Mouse (Mus musculus): Measurements from ENCODE around the gene Cmah. TPM values are rescaled to one million over a fixed set of nuclear protein-coding genes. Genes with fewer than 3 reads are reported as not detected.
A peak's percentile ranks its signal among the peaks of the same experiment; 100 is the strongest.

Gene Cmah
- polyA plus RNA-seq, 1 experiment: 8.3 TPM

DNA sequence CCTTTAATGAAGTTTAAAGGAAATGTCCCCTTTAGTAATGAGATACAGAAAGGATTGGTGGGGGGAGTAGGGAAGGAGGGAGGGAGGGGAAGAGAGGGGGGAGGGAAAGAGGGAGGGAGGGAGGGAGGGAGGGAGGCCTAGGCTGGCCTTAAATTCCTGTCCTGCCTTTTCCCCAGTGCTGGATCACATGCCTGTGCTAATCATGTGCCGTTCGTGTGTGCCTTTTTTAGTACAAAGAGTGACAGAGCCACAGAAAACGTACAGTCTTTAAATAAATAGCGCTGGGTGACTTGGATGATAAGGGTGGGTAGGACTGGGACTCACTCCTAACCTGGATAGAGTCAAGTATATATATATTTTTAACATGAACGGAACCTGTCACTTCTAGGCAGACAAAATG is 150.4 kb downstream of the Cmah start:
- H3K27me3 ChIP-seq (replicated peaks; ENCODE audit: control insufficient read depth, insufficient read depth, low read length): no peaks in the 10 kb centered on the region
- TF ChIP-seq POLR2A (IDR thresholded peaks at IDR 0.05; ENCODE audit: low read depth, low read length) (no peak), CTCF (conservative IDR thresholded peaks at IDR 0.05; ENCODE audit: insufficient read depth, insufficient read length, low read depth, low read length) (no peak)
- H3K36me3 ChIP-seq (ENCODE audit: control insufficient read depth, insufficient read depth, low read length): no peaks in the 10 kb centered on the region
- H3K4me1 ChIP-seq (ENCODE audit: control insufficient read depth, insufficient read depth, low read length): no peaks in the 10 kb centered on the region
- no peak for DNase-seq
- no peak overlapping the region for H3K4me3 ChIP-seq (ENCODE audit: insufficient read depth, low read depth, low read length)
- 40% methylated on average over 5 of the region's 5 CpGs for WGBS
- H3K27ac ChIP-seq (ENCODE audit: insufficient read depth, low read depth, low read length): no peak overlapping the region

DNA sequence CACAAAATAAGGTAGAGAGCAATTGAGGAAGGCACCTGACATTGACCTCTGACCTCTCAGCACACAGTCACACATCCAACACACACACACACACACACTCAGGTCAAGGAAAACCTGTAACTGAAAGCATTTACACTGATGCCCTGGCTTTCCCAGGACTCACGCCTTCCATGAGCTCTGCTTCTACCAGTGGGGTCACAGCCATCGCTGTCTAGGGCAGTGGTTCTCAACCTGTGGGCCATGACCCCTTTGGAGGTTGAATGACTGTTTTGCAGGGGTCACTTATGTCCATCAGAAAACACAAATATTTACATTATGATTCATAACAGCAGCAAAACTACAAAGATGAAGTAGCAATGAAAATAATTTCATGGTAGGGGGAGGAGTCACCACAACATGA is 152.3 kb downstream of the Cmah start:
- 95% methylated on average over 2 of the region's 2 CpGs for WGBS
- Histone ChIP-seq H3K27ac (ENCODE audit: insufficient read depth, low read depth, low read length) (no peak overlapping the region), H3K27me3 (replicated peaks; ENCODE audit: control insufficient read depth, insufficient read depth, low read length) (no peaks in the 10 kb centered on the region), H3K36me3 (ENCODE audit: control insufficient read depth, insufficient read depth, low read length) (no peaks in the 10 kb centered on the region), H3K4me1 (ENCODE audit: control insufficient read depth, insufficient read depth, low read length) (no peaks in the 10 kb centered on the region), H3K4me3 (ENCODE audit: insufficient read depth, low read depth, low read length) (no peak overlapping the region)
- DNase-seq: no peak
- TF ChIP-seq CTCF (conservative IDR thresholded peaks at IDR 0.05; ENCODE audit: insufficient read depth, insufficient read length, low read depth, low read length): no peak
- no peak for TF ChIP-seq POLR2A (IDR thresholded peaks at IDR 0.05; ENCODE audit: low read depth, low read length)

DNA sequence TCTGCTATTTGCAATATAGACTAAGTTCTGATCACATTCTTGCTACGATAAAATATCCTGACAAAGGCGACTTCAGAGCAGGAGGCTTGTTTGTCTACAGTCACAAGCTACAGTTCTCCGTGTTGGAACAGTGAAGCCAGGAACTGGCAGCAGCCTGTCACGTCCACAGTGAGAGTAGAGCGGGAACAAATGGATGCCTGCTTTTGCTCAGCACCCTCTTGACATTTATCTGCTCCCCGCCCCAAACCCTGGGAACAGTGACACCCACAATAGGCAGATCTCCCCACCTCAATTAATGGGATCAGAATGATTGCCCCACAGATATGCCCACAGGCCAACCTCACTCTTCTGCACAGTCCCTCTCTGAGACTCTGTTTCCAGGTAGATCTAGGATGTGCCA is 153.6 kb downstream of the Cmah start:
- no peak for TF ChIP-seq POLR2A (IDR thresholded peaks at IDR 0.05; ENCODE audit: low read depth, low read length)
- no peak for TF ChIP-seq CTCF (conservative IDR thresholded peaks at IDR 0.05; ENCODE audit: insufficient read depth, insufficient read length, low read depth, low read length)
- Histone ChIP-seq H3K27ac (ENCODE audit: insufficient read depth, low read depth, low read length) (no peak overlapping the region), H3K4me1 (ENCODE audit: control insufficient read depth, insufficient read depth, low read length) (no peaks in the 10 kb centered on the region), H3K36me3 (ENCODE audit: control insufficient read depth, insufficient read depth, low read length) (no peaks in the 10 kb centered on the region), H3K27me3 (replicated peaks; ENCODE audit: control insufficient read depth, insufficient read depth, low read length) (no peaks in the 10 kb centered on the region), H3K4me3 (ENCODE audit: insufficient read depth, low read depth, low read length) (no peak overlapping the region)
- no peak for DNase-seq
- whole genome bisulfite sequencing: 81% methylated on average over 6 of the region's 6 CpGs

DNA sequence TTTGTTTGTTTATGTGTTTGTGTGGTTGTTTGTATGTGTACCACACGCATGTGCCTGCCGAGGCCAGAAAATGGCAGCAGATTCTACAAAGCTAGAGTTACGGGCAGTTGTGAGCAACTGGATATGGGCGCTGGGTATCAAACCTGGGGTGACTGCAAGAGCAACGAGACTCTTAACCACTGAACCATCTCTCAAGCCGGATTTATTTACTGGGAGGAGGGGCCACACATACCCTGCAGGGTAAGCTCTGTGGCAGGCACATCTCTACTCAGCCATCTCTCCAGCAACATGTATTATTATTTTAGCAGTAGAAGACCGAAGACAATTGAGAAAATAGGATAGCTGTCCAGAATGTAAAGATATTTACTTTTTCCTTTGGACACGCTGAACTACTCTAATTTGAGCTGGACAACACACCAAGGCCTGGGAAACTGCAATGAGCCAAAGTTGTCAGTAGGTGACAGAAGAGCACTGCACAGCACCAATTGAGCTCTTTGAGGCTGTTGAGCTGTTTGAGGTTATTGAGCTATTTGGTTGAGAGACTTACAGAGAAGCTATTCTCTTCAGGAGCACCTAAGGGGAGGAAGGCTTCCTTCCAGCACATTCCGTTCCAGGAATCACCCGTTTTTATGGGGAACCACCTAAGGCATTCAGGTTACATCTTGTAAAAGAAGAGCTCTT is 154.6 kb downstream of the Cmah start:
- H3K27me3 ChIP-seq (replicated peaks; ENCODE audit: control insufficient read depth, insufficient read depth, low read length): no peaks in the 10 kb centered on the region
- H3K27ac ChIP-seq (ENCODE audit: insufficient read depth, low read depth, low read length): no peak overlapping the region
- no peaks in the 10 kb centered on the region for H3K36me3 ChIP-seq (ENCODE audit: control insufficient read depth, insufficient read depth, low read length)
- H3K4me1 ChIP-seq (ENCODE audit: control insufficient read depth, insufficient read depth, low read length): no peaks in the 10 kb centered on the region
- peak; percentile 84 for TF ChIP-seq CTCF (conservative IDR thresholded peaks at IDR 0.05; ENCODE audit: insufficient read depth, insufficient read length, low read depth, low read length)
- TF ChIP-seq POLR2A (IDR thresholded peaks at IDR 0.05; ENCODE audit: low read depth, low read length): no peak
- peak; percentile 45 for DNase-seq
- H3K4me3 ChIP-seq (ENCODE audit: insufficient read depth, low read depth, low read length): no peak overlapping the region
- 46% methylated on average over 10 of the region's 10 CpGs for WGBS

DNA sequence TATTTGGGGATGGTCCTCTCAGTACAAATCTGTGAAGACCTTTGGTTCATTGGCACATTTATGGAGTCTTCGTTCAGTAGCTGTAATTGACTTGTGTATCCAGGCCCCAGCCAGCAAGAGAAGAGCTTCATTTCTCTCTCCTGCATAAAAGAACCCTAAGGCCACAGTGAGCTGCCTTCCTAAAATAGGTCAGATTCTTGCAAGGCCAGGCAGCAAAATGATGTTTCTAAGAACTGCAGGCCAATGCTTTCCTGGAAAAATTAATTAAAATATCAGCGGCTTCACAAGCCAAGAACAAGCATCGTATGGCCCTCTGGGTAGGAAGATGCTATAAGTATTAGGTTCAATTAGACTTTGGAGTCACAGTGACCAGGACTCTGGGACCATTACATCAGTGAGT is 156.5 kb downstream of the Cmah start:
- H3K4me3 ChIP-seq (ENCODE audit: insufficient read depth, low read depth, low read length): no peak overlapping the region
- H3K27ac ChIP-seq (ENCODE audit: insufficient read depth, low read depth, low read length): no peak overlapping the region
- TF ChIP-seq POLR2A (IDR thresholded peaks at IDR 0.05; ENCODE audit: low read depth, low read length) (no peak), CTCF (conservative IDR thresholded peaks at IDR 0.05; ENCODE audit: insufficient read depth, insufficient read length, low read depth, low read length) (no peak)
- WGBS: 84% methylated on average over 3 of the region's 3 CpGs
- no peaks in the 10 kb centered on the region for H3K4me1 ChIP-seq (ENCODE audit: control insufficient read depth, insufficient read depth, low read length)
- no peaks in the 10 kb centered on the region for H3K36me3 ChIP-seq (ENCODE audit: control insufficient read depth, insufficient read depth, low read length)
- no peaks in the 10 kb centered on the region for H3K27me3 ChIP-seq (replicated peaks; ENCODE audit: control insufficient read depth, insufficient read depth, low read length)
- no peak for DNase-seq

DNA sequence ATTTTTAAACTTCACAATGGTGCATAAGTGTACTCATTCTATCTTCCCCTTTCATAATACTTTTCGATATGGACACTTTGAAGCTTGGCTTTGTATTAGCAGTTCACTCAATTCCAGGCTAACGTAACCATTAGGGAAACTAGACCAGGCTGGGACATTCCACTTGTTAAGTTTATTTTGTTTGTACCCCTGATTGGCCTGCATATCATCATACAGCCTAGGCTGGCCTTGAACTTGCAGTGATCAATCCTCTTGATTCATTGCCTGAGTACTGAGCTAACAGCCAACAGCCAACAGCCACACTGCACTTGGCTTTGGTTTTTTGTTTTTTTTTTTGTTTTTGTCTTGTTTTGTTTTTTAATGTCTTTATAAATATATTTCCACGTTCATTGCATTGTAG is 157.6 kb downstream of the Cmah start:
- H3K4me1 ChIP-seq (ENCODE audit: control insufficient read depth, insufficient read depth, low read length): no peaks in the 10 kb centered on the region
- 84% methylated on average over 3 of the region's 3 CpGs for WGBS
- TF ChIP-seq POLR2A (IDR thresholded peaks at IDR 0.05; ENCODE audit: low read depth, low read length) (no peak), CTCF (conservative IDR thresholded peaks at IDR 0.05; ENCODE audit: insufficient read depth, insufficient read length, low read depth, low read length) (no peak)
- H3K27me3 ChIP-seq (replicated peaks; ENCODE audit: control insufficient read depth, insufficient read depth, low read length): no peaks in the 10 kb centered on the region
- no peaks in the 10 kb centered on the region for H3K36me3 ChIP-seq (ENCODE audit: control insufficient read depth, insufficient read depth, low read length)
- no peak for DNase-seq
- no peak overlapping the region for H3K4me3 ChIP-seq (ENCODE audit: insufficient read depth, low read depth, low read length)
- no peak overlapping the region for H3K27ac ChIP-seq (ENCODE audit: insufficient read depth, low read depth, low read length)

DNA sequence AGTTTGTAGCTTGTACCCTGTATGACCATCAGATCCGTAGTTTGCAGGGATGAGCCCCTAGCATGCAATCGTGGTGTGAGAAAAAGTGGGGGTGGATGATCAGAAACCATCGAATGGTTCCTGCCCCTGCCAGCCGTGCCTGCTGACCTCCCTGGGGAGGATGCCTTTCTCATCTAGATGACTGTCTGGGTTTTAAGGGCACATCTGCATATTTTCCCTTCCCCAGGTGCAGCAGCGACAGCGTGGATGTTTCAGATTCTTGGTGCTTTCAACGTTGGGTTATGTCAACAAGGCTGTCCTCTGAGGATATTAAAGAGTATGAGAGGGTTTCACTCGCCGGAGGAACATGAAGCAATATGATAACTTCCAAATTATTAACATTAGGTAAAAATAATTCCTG is 158.8 kb downstream of the Cmah start:
- WGBS: 63% methylated on average over 9 of the region's 9 CpGs
- DNase-seq: no peak
- no peak for TF ChIP-seq CTCF (conservative IDR thresholded peaks at IDR 0.05; ENCODE audit: insufficient read depth, insufficient read length, low read depth, low read length)
- TF ChIP-seq POLR2A (IDR thresholded peaks at IDR 0.05; ENCODE audit: low read depth, low read length): no peak
- Histone ChIP-seq H3K4me3 (ENCODE audit: insufficient read depth, low read depth, low read length) (no peak overlapping the region), H3K27me3 (replicated peaks; ENCODE audit: control insufficient read depth, insufficient read depth, low read length) (no peaks in the 10 kb centered on the region), H3K27ac (ENCODE audit: insufficient read depth, low read depth, low read length) (no peak overlapping the region), H3K4me1 (ENCODE audit: control insufficient read depth, insufficient read depth, low read length) (no peaks in the 10 kb centered on the region), H3K36me3 (ENCODE audit: control insufficient read depth, insufficient read depth, low read length) (no peaks in the 10 kb centered on the region)

All from kidney, adult 2 months (tissue).